In the genomic region with DNA sequence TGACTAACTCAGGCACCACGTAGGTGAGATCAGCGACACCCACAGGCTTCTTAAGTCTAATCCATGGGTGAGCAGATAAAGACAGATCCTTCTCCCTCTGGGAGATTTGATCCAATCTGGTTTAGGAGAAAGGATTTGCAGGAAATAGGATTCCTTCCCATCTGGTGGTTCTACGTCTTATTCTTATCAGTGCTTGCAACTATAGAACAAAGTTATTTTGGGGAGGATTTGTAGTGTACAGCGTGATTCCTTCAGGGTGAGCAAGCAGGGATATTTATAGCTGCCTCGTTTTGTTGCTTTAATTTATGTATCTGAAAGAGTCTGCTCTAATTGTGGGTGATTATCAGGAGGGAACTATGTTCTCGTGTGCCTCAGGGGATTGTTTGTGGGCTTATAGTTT, we compare ENCODE assay signal across 20 mouse cellular contexts.
DNase-seq lines count a peak whose midpoint lies in the region; ATAC-seq and TF ChIP-seq lines count a peak whose summit lies in the region.
"Had no signal": no experiment of that assay in that cellular context is flagged by ENCODE, and none has a peak within 500 bp of the region (broad histone marks: within the 10 kb centered on the region; RNA-seq: fewer than 3 reads in every experiment).

No protein-coding gene starts in this region.

- H3K36me3 ChIP-seq in heart, embryonic 16.5 days (ENCODE audit: control insufficient read depth, insufficient read depth), result no peaks in the 10 kb centered on the region
- H3K36me3 ChIP-seq: hindbrain, embryonic 15.5 days; limb, embryonic 15.5 days; liver, embryonic 15.5 days; midbrain, embryonic 12.5 days; neural tube, embryonic 12.5 days had no signal

- peak overlapping the region; percentile 25; the same call in 1 of the 2 replicates for H3K4me2 ChIP-seq in heart, embryonic 16.5 days (ENCODE audit: low read depth, low read length)
- H3K4me2 ChIP-seq: hindbrain, embryonic 15.5 days; limb, embryonic 15.5 days; liver, embryonic 15.5 days; midbrain, embryonic 12.5 days; neural tube, embryonic 12.5 days had no signal

- peak overlapping the region; percentile 1; the same call in 1 of the 2 replicates for H3K9ac ChIP-seq in heart, embryonic 16.5 days (ENCODE audit: low read length)
- H3K9ac ChIP-seq: hindbrain, embryonic 15.5 days; limb, embryonic 15.5 days; liver, embryonic 15.5 days; midbrain, embryonic 12.5 days; neural tube, embryonic 12.5 days had no signal

- WGBS in heart, embryonic 16.5 days, result 31% methylated on average over 6 of the region's 6 CpGs
- 29% methylated on average over 6 of the region's 6 CpGs for WGBS in olfactory bulb, adult 2 months

- peaks cover 5% of the 10 kb centered on the region; the same call in 1 of the 2 replicates for H3K4me1 ChIP-seq in heart, embryonic 16.5 days (ENCODE audit: control insufficient read depth, insufficient read depth, low read length)
- peaks cover 3% of the 10 kb centered on the region for H3K4me1 ChIP-seq in olfactory bulb, adult 2 months (ENCODE audit: control insufficient read depth, insufficient read depth, low read length)
- H3K4me1 ChIP-seq: hindbrain, embryonic 15.5 days; limb, embryonic 15.5 days; liver, embryonic 15.5 days; midbrain, embryonic 12.5 days; neural tube, embryonic 12.5 days had no signal

- DNase-seq in heart, postnatal 10 days, result no peak
- DNase-seq in left cerebral cortex, adult 9 months (ENCODE audit: low spot score in 2 of 2), result peak; percentile 14 to 49
- DNase-seq in left cerebral cortex, postnatal 36 days (ENCODE audit: low spot score in 2 of 2), result no peak
- DNase-seq in retina, postnatal 7 days (ENCODE audit: low read depth, low spot score), result peak; percentile 30
- DNase-seq in cerebellum, adult 11 months, result no peak
- DNase-seq: cerebellum, adult 8-10 months; gastrocnemius, postnatal 10 days; heart, adult 18-20 months; heart, postnatal 36 days; kidney, adult 11 months; thymus, postnatal 25 days had no signal

- no peak overlapping the region for H3K4me3 ChIP-seq in heart, embryonic 16.5 days (ENCODE audit: low read length)
- no peak overlapping the region for H3K4me3 ChIP-seq in olfactory bulb, adult 2 months (ENCODE audit: insufficient read depth, low read depth, low read length)
- H3K4me3 ChIP-seq: hindbrain, embryonic 15.5 days; limb, embryonic 15.5 days; liver, embryonic 15.5 days; midbrain, embryonic 12.5 days; neural tube, embryonic 12.5 days had no signal

- ATAC-seq in heart, embryonic 16.5 days (replicated peaks; ENCODE audit: extremely low read depth, insufficient read depth, low FRiP score), result no peak
- ATAC-seq: forebrain, embryonic 14.5 days; lung, postnatal 0 days had no signal

- TF ChIP-seq POLR2A in olfactory bulb, adult 2 months (IDR thresholded peaks at IDR 0.05; ENCODE audit: insufficient read depth, low read depth, low read length), result no peak

- intact Hi-C loops in heart, postnatal 10 days (cut with DNase I), result no loop called here
- intact Hi-C loops in left cerebral cortex, postnatal 36 days (cut with DNase I), result loop anchor here (10.0 kb wide), 1 partner anchor 101 kb away; no protein-coding TSS in a partner anchor

- H3K27ac ChIP-seq in heart, embryonic 16.5 days (ENCODE audit: low read length), result peak overlapping the region; percentile 13; the same call in 1 of the 2 replicates
- peak overlapping the region; percentile 71; the same call in 1 of the 2 replicates for H3K27ac ChIP-seq in olfactory bulb, adult 2 months (ENCODE audit: insufficient read depth, low read depth, low read length)
- H3K27ac ChIP-seq: hindbrain, embryonic 15.5 days; limb, embryonic 15.5 days; liver, embryonic 15.5 days; midbrain, embryonic 12.5 days; neural tube, embryonic 12.5 days had no signal

- no peaks in the 10 kb centered on the region for H3K9me3 ChIP-seq in heart, embryonic 16.5 days (replicated peaks; ENCODE audit: control insufficient read depth, low read length)
- H3K9me3 ChIP-seq: hindbrain, embryonic 15.5 days; limb, embryonic 15.5 days; liver, embryonic 15.5 days; midbrain, embryonic 12.5 days; neural tube, embryonic 12.5 days had no signal

- no peaks in the 10 kb centered on the region for H3K27me3 ChIP-seq in heart, embryonic 16.5 days (ENCODE audit: control insufficient read depth, insufficient read depth, low read length)
- H3K27me3 ChIP-seq: hindbrain, embryonic 15.5 days; limb, embryonic 15.5 days; liver, embryonic 15.5 days; midbrain, embryonic 12.5 days; neural tube, embryonic 12.5 days had no signal

- no peak for TF ChIP-seq CTCF in olfactory bulb, adult 2 months (IDR thresholded peaks at IDR 0.05; ENCODE audit: insufficient read depth, low read depth, low read length)

Comparison
In these comparisons a context has a peak if more than half of its experiments do, and no peak if none do; other contexts are left out.
1. DNase-seq: peak in left cerebral cortex, adult 9 months (2 of 2) and retina, postnatal 7 days (single experiment); none in heart, postnatal 10 days (0 of 2), left cerebral cortex, postnatal 36 days (0 of 2) and cerebellum, adult 11 months (single experiment).